Mouse (Mus musculus) gastrocnemius, adult 18-20 months (tissue): Measurements from ENCODE around the gene Sri. TPM values are rescaled to one million over a fixed set of nuclear protein-coding genes. Genes with fewer than 3 reads are reported as not detected.
"Not testable (repeated sequence)": the region's sequence is repeated elsewhere in the genome, so short reads cannot be mapped to it uniquely, and the experiment has no call there.

Source experiments
- DNase-seq: peaks from one replicate; pipeline ENCODE4 v3.0.0; 2021; ENCODE audit warnings: low spot score
- long read RNA-seq, 2 experiments: library from polyadenylated mRNA; stranded (forward); transcript quantifications; one replicate each; pipeline ENCODE4 v2.0.0; 2021
- total RNA-seq, 2 experiments: library from RNA; stranded (reverse); gene quantifications; 2 replicates each; pipeline ENCODE4 v1.2.3; 2021

The Sri gene
- total RNA-seq: 10 to 100 TPM; 11.3 to 18.0 TPM
- long read RNA-seq, experiment 1, transcript Sri-205 (8 exons, 2,251 nt): major isoform, 11 of 13 reads
- long read RNA-seq, experiment 1, partial matches to known transcripts: 0 of 13 reads
- long read RNA-seq, experiment 1, other reads (novel, unspliced or antisense): 1 of 13 reads
- long read RNA-seq, experiment 2, transcript Sri-205 (8 exons, 2,251 nt): major isoform, 12 of 12 reads
- long read RNA-seq, experiment 2, partial matches to known transcripts: 0 of 12 reads
- long read RNA-seq, experiment 2, other reads (novel, unspliced or antisense): 0 of 12 reads

DNA sequence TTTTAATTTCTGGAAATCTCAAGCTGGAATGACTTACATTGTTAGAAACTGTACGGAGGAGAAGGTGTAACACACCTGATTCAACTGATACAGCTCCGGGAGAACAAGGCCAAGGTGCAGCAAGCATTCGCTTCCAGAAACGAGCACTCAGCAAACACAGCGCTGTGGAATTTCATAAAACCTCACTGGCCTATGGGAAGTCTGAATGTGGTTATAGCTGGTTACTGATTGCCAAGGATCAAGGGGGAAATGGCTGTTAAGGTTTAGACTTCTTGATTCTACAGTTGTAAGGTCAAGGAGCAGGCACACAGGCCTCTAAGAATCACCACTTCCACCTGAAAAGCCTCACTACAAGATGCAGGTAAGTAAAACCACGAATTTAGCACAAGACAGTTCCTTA is at the start of gene Sri:
Sri (plus strand) TSS at position 224 of the 400 bp plus-strand sequence.
- no peak for DNase-seq

GRCm38 (mm10) chr5:7996401-7997044 is 49.4 kb upstream of the Sri start:
- DNase-seq: no peak

GRCm38 (mm10) chr5:7997086-7997485 is 48.8 kb upstream of the Sri start:
- DNase-seq: no peak

DNA sequence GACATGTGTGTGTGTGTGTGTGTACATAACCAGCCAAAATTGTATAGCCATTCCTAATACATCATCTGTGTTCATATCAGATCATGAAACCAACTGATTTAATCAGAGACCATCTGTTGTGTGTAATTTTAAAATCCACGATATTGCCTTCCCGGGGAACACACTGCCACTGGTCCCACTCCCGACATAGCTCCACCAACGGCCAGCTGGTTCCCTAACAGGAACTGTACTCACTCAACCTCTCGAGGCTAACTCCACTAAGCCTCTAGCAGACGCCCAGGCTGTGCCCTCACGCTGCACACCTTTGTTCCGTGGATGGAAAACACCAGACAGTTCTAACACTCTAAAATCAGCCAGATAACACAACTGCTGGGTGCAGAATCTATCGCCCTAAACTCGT is 45.4 kb upstream of the Sri start:
- no peak for DNase-seq

- DNase-seq: no peak
These were observed 43.1 kb upstream of the Sri start for GRCm38 (mm10) chr5:8002827-8003226.

- DNase-seq: no peak
These were observed 32.6 kb upstream of the Sri start for GRCm38 (mm10) chr5:8013276-8013675.

DNA sequence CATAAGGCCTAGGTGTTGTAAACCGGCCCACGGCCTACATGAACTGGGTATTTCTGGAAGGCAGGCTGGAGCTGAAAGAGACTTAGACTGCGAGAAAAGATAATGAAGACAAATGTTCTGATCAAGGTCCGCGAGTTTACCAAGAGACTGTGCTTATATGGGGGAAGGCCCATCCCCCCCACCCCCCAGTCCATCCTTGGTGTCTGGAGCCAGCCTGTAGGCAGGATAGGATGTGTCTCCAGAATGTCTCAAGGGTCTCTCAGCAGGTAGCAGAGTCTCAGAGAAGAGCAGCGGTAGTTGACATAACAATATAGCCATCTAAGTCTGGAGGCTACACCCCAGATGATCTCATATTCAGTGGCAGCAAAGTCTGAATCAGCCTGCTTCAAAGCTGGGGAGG is 11.3 kb upstream of the Sri start:
- DNase-seq: not testable (repeated sequence)

DNA sequence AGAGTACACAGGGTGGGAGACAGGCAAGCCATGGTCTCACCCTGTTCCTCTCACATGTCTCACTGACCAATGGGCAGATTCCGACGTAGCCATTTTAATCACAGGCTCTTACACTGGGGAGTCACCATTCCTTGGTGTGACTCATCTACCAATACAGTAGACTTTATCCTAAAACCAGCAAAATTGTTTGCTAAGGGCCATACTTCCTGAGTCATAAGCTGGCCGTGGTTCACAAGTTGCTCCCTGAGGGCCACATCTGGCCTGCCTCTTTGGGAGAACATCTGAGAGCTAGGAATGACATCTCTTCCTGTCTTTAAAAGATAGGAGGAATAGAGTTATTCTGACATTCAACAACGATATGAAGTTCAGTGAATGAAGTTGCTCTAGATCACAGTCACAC is 7.9 kb downstream of the Sri start:
- peak; percentile 36 for DNase-seq

DNA sequence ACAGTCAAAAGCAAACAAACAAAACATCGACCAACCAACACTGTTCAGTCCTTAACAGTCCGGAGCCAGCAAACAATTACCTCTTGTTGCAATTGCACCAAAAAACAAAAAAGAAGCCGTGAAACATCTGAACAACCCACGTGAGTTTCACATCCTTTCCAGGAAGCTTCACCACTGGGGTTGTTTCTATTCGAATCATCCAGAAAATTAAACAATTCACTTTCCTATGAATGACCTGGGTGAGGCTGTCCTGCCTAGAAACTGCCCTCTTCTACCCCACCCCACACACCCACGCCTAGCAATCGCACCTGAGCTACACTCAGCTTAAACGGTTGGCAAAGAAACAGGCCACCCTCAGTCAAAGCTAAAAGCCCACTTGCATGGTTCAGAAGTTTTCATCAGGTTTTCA is 9.8 kb downstream of the Sri start:
- DNase-seq: no peak

DNA sequence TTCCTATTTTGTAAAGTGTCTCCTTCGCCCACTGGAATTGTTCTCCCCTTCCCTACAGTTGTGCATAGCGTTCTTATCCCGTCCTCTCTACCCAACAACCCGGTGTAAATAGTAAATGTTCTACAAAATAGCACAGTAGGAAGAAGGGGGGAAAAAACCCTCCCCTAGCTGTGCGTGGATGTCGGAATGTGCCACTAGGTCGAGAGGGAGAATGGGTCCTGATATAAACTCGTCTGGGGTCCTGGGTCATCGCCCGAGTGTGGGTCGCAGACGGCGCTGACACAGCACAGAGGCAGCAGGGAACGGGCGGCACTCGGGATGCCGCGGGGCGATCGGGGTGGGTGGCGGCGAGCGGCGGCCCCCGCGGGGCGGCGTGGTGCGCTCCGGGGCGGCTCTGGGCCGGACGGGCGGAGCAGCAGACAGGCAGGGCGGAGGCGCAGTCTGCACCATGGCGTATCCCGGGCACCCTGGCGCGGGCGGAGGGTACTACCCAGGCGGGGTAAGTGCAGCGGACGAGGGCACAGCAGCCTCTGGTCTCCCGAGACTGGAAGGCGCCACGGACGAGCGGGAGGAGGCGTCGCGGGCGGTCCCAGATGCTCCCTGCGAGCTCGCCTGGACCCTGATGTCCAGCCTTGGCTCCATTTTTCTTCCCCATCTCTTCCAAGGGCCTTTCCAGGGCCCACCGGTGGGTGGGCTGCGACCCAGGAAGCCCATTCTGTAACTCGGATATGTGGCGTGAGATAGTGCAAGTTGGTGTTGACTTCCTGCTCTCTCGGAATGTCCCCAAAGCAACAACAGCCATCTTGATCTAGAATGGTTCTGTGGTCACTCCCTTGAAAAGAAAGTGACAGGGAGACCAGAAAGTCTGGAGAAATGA is 10.5 kb downstream of the Sri start:
- peak; percentile 63 for DNase-seq

GRCm38 (mm10) chr5:8057018-8057323 is 11.1 kb downstream of the Sri start:
- no peak for DNase-seq

DNA sequence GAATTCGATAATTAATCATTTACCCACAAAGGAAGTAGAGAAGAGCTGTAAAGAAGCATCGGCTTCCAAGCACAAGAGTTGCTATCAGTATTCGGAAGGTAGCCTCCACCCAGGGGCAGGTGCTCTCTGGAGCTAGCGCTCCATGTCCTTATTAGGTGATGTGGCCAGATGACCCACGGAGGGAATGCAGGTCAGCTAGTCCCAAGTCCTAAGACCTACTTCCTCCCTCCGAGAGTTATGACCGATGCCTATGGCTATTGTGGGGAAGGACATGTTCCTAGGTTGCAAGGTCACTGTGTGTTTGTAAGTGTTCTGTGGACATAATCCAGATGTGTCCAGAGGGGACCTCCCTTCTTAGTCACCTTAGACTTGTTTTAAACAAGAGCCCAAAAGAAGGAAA is 12.2 kb downstream of the Sri start:
- no peak for DNase-seq

DNA sequence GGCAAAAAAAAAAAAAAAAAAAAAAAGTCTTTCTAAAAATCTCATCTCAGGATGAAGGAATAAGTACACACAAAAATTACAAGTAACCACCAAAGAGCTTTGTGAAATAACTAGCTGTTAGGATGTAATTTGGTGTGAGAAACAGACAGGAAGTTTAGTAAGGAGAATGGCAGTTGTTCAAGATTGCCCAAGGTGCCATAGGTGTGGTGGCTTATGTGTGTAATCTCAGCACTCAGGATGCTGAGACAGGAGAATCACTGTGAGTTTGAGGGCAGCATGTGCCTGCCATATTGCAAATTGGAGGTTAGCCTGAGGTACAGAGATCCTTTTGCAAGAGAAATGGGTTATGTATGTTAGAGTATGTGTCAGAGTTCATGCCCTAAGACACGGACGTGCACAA is 16.6 kb downstream of the Sri start:
- DNase-seq: no peak

DNA sequence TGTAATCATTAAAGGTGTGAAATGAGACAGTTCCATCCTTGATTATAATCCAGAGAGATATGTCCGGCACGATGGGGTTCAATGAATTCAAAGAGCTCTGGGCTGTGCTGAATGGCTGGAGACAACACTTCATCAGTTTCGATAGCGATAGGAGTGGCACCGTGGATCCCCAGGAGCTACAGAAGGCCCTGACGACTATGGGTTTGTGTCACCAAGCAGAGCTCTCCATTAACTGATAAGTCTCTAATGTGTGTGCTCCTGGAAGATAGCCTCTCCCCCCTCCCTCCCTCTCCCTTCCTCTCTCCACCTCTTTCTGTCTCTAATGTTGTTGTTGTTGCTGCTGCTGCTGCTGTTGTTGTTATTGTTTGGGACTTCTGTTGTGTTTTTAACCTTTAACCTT is 17.3 kb downstream of the Sri start:
- DNase-seq: no peak

GRCm38 (mm10) chr5:8073406-8073805 is 27.5 kb downstream of the Sri start:
- no peak for DNase-seq

DNA sequence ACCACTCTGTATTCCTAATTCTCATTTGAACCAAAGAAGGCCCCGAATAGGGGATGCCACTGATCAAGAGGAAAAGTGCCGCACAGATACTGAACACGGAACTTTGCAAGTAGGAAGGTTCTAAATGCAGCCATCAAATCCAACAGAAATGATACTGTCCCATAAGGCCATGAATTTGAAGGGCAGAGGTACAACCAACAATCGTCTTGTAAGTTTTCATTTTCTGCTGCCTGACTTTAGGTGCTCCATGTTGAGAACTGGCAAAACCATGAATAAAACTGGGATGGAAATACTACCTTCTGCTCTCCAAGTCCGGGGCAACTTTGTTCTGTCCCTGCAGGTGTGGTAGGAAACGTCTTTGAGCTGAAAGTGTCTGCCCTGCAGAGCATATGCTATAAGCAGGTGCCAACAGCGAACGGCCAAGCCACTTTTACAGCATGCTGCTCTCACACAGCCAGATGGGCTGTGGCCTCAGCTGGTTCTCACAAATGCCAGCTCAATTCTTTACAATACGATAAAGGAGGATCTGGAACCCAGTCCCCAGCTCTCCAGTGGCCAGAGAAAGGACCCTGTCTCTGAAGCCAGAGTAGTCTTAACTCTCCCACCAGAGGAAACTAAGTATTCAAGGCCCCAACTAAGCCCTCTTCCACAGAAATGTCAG is 28.2 kb downstream of the Sri start:
- DNase-seq: no peak

- no peak for DNase-seq
These were observed 31.6 kb downstream of the Sri start for GRCm38 (mm10) chr5:8077481-8077880.

- DNase-seq: no peak
These were observed 37.1 kb downstream of the Sri start for GRCm38 (mm10) chr5:8082800-8083509.

DNA sequence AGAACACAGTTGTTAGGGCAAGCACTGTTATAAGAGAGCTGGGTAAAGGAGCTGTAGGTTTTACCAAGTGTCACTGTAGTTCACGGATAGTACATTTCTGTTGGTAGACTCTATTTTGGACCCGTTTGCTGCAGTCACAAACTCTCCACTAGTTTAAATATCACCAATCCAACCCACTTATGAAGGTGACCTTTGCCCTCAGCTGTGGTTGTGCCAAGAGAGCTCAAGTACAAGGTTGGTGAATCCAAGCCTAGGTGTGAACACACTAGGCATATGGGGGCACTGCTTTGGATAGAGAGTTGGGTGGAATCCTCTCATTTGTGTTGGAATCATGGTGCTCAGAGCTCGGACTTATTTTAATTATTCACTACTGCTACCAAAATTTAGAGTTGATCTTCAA is 39.8 kb downstream of the Sri start:
- no peak for DNase-seq

GRCm38 (mm10) chr5:8088147-8088546 is 42.3 kb downstream of the Sri start:
- DNase-seq: no peak

DNA sequence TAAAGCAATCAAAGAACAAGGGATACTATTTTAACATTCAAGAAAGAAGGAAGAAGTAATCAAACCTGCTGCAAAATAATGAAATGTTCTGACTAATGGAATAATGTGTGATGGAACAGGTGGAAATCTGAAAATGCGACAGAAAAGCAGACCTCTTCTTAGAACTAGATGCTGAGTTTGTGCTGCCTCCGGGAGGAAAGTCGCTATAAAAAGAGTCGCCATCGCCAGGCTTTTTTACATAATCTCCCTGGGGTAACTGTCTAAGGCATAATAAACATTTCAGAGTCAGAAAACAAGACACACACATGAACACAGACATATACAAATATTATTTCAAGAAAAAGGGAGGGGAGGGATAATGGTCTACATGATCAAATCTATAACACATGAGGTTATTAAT is 49.0 kb downstream of the Sri start:
- DNase-seq: no peak
